Mouse (Mus musculus): ENCODE measurements around the gene Chic2. TPM values are rescaled to one million over a fixed set of nuclear protein-coding genes. Genes with fewer than 3 reads are reported as not detected.

The Chic2 gene
- polyA plus RNA-seq, 1 experiment: 16.6 TPM

GRCm38 (mm10) chr5:74994947-74995346 is 49.6 kb downstream of the Chic2 start:
- H3K4me3 ChIP-seq (replicated peaks; ENCODE audit: insufficient read depth, low read depth, low read length): no peak overlapping the region
- WGBS: 28% methylated on average over 8 of the region's 8 CpGs
- TF ChIP-seq CTCF (IDR thresholded peaks at IDR 0.05; ENCODE audit: borderline replicate concordance, insufficient read depth, low read depth, low read length) (no peak), POLR2A (IDR thresholded peaks at IDR 0.05; ENCODE audit: borderline replicate concordance, insufficient read depth, low read length) (no peak)
- no peak for DNase-seq
- no peaks in the 10 kb centered on the region for H3K4me1 ChIP-seq (ENCODE audit: control insufficient read depth, insufficient read depth, low read length)
- no peak overlapping the region for H3K27ac ChIP-seq (ENCODE audit: insufficient read depth, low read length)
- no peaks in the 10 kb centered on the region for H3K27me3 ChIP-seq (ENCODE audit: control insufficient read depth, insufficient read depth, low read length)

GRCm38 (mm10) chr5:74984101-74984500 is 60.5 kb downstream of the Chic2 start:
- TF ChIP-seq POLR2A (IDR thresholded peaks at IDR 0.05; ENCODE audit: borderline replicate concordance, insufficient read depth, low read length): no peak
- TF ChIP-seq CTCF (IDR thresholded peaks at IDR 0.05; ENCODE audit: borderline replicate concordance, insufficient read depth, low read depth, low read length): no peak
- no peak overlapping the region for H3K27ac ChIP-seq (ENCODE audit: insufficient read depth, low read length)
- DNase-seq: no peak
- no peak overlapping the region for H3K4me3 ChIP-seq (replicated peaks; ENCODE audit: insufficient read depth, low read depth, low read length)
- WGBS: 35% methylated on average over 5 of the region's 5 CpGs
- H3K27me3 ChIP-seq (ENCODE audit: control insufficient read depth, insufficient read depth, low read length): no peaks in the 10 kb centered on the region; the same call in 1 of the 2 replicates
- H3K4me1 ChIP-seq (ENCODE audit: control insufficient read depth, insufficient read depth, low read length): no peaks in the 10 kb centered on the region

- no peak overlapping the region for H3K4me3 ChIP-seq (replicated peaks; ENCODE audit: insufficient read depth, low read depth, low read length)
- no peaks in the 10 kb centered on the region for H3K4me1 ChIP-seq (ENCODE audit: control insufficient read depth, insufficient read depth, low read length)
- no peaks in the 10 kb centered on the region; the same call in 1 of the 2 replicates for H3K27me3 ChIP-seq (ENCODE audit: control insufficient read depth, insufficient read depth, low read length)
- H3K27ac ChIP-seq (ENCODE audit: insufficient read depth, low read length): no peak overlapping the region
- no peak for TF ChIP-seq CTCF (IDR thresholded peaks at IDR 0.05; ENCODE audit: borderline replicate concordance, insufficient read depth, low read depth, low read length)
- TF ChIP-seq POLR2A (IDR thresholded peaks at IDR 0.05; ENCODE audit: borderline replicate concordance, insufficient read depth, low read length): no peak
- WGBS: 58% methylated on average over 4 of the region's 4 CpGs
- no peak for DNase-seq
Observed at GRCm38 (mm10) chr5:74980574-74980973, 64.0 kb downstream of the Chic2 start.

- WGBS: 14% methylated on average over 7 of the region's 7 CpGs
Observed at GRCm38 (mm10) chr5:74980154-74980553, 64.4 kb downstream of the Chic2 start.

GRCm38 (mm10) chr5:74979586-74979985 is 65.0 kb downstream of the Chic2 start:
- no peak for DNase-seq
- no peaks in the 10 kb centered on the region; the same call in 1 of the 2 replicates for H3K27me3 ChIP-seq (ENCODE audit: control insufficient read depth, insufficient read depth, low read length)
- TF ChIP-seq POLR2A (IDR thresholded peaks at IDR 0.05; ENCODE audit: borderline replicate concordance, insufficient read depth, low read length): no peak
- TF ChIP-seq CTCF (IDR thresholded peaks at IDR 0.05; ENCODE audit: borderline replicate concordance, insufficient read depth, low read depth, low read length): no peak
- WGBS: 37% methylated on average over 7 of the region's 7 CpGs
- H3K27ac ChIP-seq (ENCODE audit: insufficient read depth, low read length): no peak overlapping the region
- H3K4me1 ChIP-seq (ENCODE audit: control insufficient read depth, insufficient read depth, low read length): no peaks in the 10 kb centered on the region
- H3K4me3 ChIP-seq (replicated peaks; ENCODE audit: insufficient read depth, low read depth, low read length): no peak overlapping the region

More at GRCm38 (mm10) chr5:74980154-74980553, 64.4 kb downstream of the Chic2 start:
- no peak overlapping the region for H3K4me3 ChIP-seq (replicated peaks; ENCODE audit: insufficient read depth, low read depth, low read length)
- H3K27ac ChIP-seq (ENCODE audit: insufficient read depth, low read length): no peak overlapping the region
- H3K4me1 ChIP-seq (ENCODE audit: control insufficient read depth, insufficient read depth, low read length): no peaks in the 10 kb centered on the region
- DNase-seq: no peak
- TF ChIP-seq CTCF (IDR thresholded peaks at IDR 0.05; ENCODE audit: borderline replicate concordance, insufficient read depth, low read depth, low read length) (no peak), POLR2A (IDR thresholded peaks at IDR 0.05; ENCODE audit: borderline replicate concordance, insufficient read depth, low read length) (no peak)
- H3K27me3 ChIP-seq (ENCODE audit: control insufficient read depth, insufficient read depth, low read length): no peaks in the 10 kb centered on the region; the same call in 1 of the 2 replicates

- Histone ChIP-seq H3K4me3 (replicated peaks; ENCODE audit: insufficient read depth, low read depth, low read length) (no peak overlapping the region), H3K27ac (ENCODE audit: insufficient read depth, low read length) (no peak overlapping the region), H3K27me3 (ENCODE audit: control insufficient read depth, insufficient read depth, low read length) (peaks cover 1% of the 10 kb centered on the region; the same call in 1 of the 2 replicates), H3K4me1 (ENCODE audit: control insufficient read depth, insufficient read depth, low read length) (no peaks in the 10 kb centered on the region)
- 85% methylated on average over 7 of the region's 7 CpGs for WGBS
- TF ChIP-seq POLR2A (IDR thresholded peaks at IDR 0.05; ENCODE audit: borderline replicate concordance, insufficient read depth, low read length) (no peak), CTCF (IDR thresholded peaks at IDR 0.05; ENCODE audit: borderline replicate concordance, insufficient read depth, low read depth, low read length) (no peak)
- DNase-seq: no peak
Observed at GRCm38 (mm10) chr5:74975507-74975906, 69.1 kb downstream of the Chic2 start.

- Histone ChIP-seq H3K27me3 (ENCODE audit: control insufficient read depth, insufficient read depth, low read length) (peaks cover 1% of the 10 kb centered on the region; the same call in 1 of the 2 replicates), H3K4me1 (ENCODE audit: control insufficient read depth, insufficient read depth, low read length) (no peaks in the 10 kb centered on the region), H3K27ac (ENCODE audit: insufficient read depth, low read length) (no peak overlapping the region), H3K4me3 (replicated peaks; ENCODE audit: insufficient read depth, low read depth, low read length) (no peak overlapping the region)
- WGBS: 24% methylated on average over 12 of the region's 12 CpGs
- peak in 1 of 2 experiments; percentile 19 for DNase-seq
- no peak for TF ChIP-seq CTCF (IDR thresholded peaks at IDR 0.05; ENCODE audit: borderline replicate concordance, insufficient read depth, low read depth, low read length)
- no peak for TF ChIP-seq POLR2A (IDR thresholded peaks at IDR 0.05; ENCODE audit: borderline replicate concordance, insufficient read depth, low read length)
Observed at GRCm38 (mm10) chr5:74974726-74975411, 69.7 kb downstream of the Chic2 start.

- 60% methylated on average over 22 of the region's 22 CpGs for WGBS
- H3K27me3 ChIP-seq (ENCODE audit: control insufficient read depth, insufficient read depth, low read length): 0 out of 2 replicates have a peak, but pooled peaks cover 1% of the 10 kb centered on the region
- no peak for DNase-seq
Observed at GRCm38 (mm10) chr5:74974061-74974581, 70.5 kb downstream of the Chic2 start.

More at GRCm38 (mm10) chr5:74974061-74974581, 70.5 kb downstream of the Chic2 start:
- Histone ChIP-seq H3K4me1 (ENCODE audit: control insufficient read depth, insufficient read depth, low read length) (no peaks in the 10 kb centered on the region), H3K4me3 (replicated peaks; ENCODE audit: insufficient read depth, low read depth, low read length) (no peak overlapping the region), H3K27ac (ENCODE audit: insufficient read depth, low read length) (no peak overlapping the region)
- TF ChIP-seq POLR2A (IDR thresholded peaks at IDR 0.05; ENCODE audit: borderline replicate concordance, insufficient read depth, low read length) (no peak), CTCF (IDR thresholded peaks at IDR 0.05; ENCODE audit: borderline replicate concordance, insufficient read depth, low read depth, low read length) (no peak)
